Mouse (Mus musculus) embryonic facial prominence, embryonic 10.5 days (tissue): ENCODE results near the gene Tmem50a. TPM values are rescaled to one million over a fixed set of nuclear protein-coding genes. Genes with fewer than 3 reads are reported as not detected.

Experiments
- DNase-seq: peaks from one replicate; pipeline ENCODE4 v3.0.0-alpha.2; 2017; ENCODE audit warnings: low spot score
- H3K27ac ChIP-seq: fragments of 300-500 bp; sonication (generic); replicated peaks from 2 replicates; pipeline ENCODE4 v1.5.1; 2016; ENCODE audit warnings: mild to moderate bottlenecking
- H3K27me3 ChIP-seq: fragments of 300-500 bp; sonication (generic); replicated peaks from 2 replicates; pipeline ENCODE4 v1.6.1; 2016; ENCODE audit warnings: low read depth, mild to moderate bottlenecking; ENCODE audit not compliant: poor library complexity, severe bottlenecking
- H3K36me3 ChIP-seq: fragments of 300-500 bp; sonication (generic); replicated peaks from 2 replicates; pipeline ENCODE4 v1.6.1; 2016; ENCODE audit warnings: mild to moderate bottlenecking, moderate library complexity
- H3K4me1 ChIP-seq: fragments of 300-500 bp; sonication (generic); 2 replicates; pipeline ENCODE4 v1.6.1; 2016
- H3K4me3 ChIP-seq: fragments of 300-500 bp; sonication (generic); 2 replicates; pipeline ENCODE4 v1.5.1; 2016; ENCODE audit warnings: mild to moderate bottlenecking, moderate library complexity
- H3K9me3 ChIP-seq: fragments of 300-500 bp; sonication (generic); 2 replicates; pipeline ENCODE4 v1.6.1; 2016; ENCODE audit warnings: mild to moderate bottlenecking
- WGBS: fragments of 180-500 bp; shearing (Covaris S2); methylation state at CpG from one replicate; pipeline ENCODE4 v1.1.7; 2016; 5-methylcytosine and 5-hydroxymethylcytosine counted together
- polyA plus RNA-seq: library from polyadenylated mRNA; unstranded; fragments of >200 nt; fragmentation: Nextera tagmentation; extraction: Ambion mirVana; gene quantifications from 2 replicates; pipeline ENCODE4 v1.2.1, GENCODE M21; 2016

Tmem50a gene
- polyA plus RNA-seq, 1 experiment from 2014 or later = 133 TPM

DNA sequence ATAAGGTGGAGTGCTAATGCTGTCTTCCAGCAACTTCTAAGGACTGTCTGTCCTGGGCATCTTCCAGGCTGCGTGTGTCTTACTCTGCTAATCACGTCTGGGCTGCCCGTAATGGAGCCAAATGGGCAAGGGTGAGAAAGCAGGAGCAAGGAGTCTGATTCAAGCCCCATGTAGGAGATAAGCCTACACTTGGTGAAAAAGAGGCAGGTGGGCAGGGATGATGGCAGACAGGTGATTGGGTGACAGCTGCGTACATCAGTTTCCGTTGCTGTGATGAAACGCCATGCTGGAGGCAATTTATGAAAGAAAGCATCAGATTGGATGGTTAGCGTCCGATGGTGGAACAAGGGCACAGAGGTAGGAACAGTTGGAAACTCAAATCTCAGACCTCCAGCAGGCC, 47.6 kb downstream of the Tmem50a start:
- Histone ChIP-seq H3K36me3 (no peaks in the 10 kb centered on the region), H3K4me3 (no peak overlapping the region), H3K27me3 (peaks cover 41% of the 10 kb centered on the region), H3K4me1 (peaks cover 35% of the 10 kb centered on the region), H3K27ac (no peak overlapping the region), H3K9me3 (no peaks in the 10 kb centered on the region)
- no peak for DNase-seq
- 95% methylated on average over 8 of the region's 8 CpGs for WGBS

DNA sequence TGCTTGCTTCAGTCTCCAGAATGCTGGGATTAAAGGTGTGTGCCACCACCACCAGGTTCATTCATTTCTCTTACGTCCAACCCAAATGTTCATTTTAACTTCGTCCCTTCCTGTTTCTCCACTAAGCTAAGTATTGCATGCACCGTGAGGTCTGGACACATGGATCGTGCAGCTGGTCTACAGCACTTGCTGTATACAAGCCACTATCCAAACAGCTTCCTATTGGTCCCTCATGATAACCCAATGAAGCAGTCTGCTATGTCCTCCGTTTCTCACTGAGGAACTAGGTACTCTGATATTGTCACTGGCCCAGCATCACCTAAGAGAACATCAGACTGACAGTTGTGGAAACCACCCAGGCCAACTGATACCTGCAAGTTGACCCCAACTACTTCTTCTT, 49.0 kb downstream of the Tmem50a start:
- 90% methylated on average over 5 of the region's 5 CpGs for WGBS
- H3K4me3 ChIP-seq = no peak overlapping the region
- H3K27me3 ChIP-seq = peaks cover 38% of the 10 kb centered on the region
- peaks cover 27% of the 10 kb centered on the region for H3K4me1 ChIP-seq
- no peak overlapping the region for H3K27ac ChIP-seq
- H3K9me3 ChIP-seq = no peaks in the 10 kb centered on the region
- no peaks in the 10 kb centered on the region for H3K36me3 ChIP-seq
- DNase-seq = no peak

DNA sequence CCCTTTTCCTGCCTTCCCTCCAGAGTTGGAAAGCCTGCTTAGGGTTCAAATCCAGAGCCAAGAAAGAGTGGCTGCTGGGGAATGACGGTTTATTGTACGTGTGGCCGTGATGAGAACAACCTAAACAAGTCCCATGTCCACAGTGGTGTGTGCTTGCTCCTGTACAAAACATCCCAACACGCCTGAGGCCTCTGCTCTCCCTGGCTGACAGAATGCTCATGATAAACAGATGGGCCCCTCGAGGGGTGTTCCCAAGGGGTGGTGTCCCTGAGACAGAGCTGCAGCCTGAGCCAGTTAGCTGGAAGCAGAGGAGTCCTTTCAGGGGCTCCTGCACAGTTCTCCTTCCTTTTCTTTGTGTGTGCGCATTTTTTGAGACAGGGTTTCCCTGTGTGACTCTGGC, 49.5 kb downstream of the Tmem50a start:
- DNase-seq = no peak
- peaks cover 33% of the 10 kb centered on the region for H3K27me3 ChIP-seq

DNA sequence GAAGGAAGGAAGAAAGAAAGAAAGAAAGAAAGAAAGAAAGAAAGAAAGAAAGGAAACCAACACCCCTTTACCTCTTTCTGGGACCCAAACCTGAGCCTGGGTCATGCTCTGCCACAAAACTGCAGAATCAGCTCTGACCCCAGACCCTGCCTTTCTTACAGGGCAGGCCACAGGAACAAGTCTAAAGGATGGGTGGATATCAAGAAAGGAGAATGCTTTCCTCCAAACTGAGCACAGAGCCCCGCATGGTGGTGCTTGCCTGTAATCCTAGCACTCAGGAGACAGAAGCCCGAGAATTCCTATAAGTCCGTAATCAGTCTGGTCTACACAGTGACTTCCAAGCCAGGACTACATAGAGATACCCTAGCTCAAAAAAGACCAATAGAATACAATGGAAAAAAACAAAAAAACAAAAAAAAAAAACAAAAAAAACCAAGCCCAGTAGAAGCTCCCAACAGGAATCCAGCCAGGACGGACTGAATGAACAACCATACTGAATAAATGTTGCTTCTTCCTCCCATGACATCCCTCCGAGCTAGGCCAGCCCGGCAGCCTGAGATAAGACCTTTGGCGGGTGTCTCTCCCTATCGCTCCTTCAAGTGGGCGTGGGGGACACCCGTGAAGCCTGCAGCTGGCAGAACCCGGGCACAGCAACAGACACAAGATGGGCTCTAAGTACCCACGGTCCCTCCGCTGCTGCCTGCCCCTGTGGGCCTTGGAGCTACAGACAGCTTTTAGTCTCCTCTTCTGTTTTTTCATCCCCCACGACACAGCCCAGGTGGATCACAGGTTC, 50.7 kb downstream of the Tmem50a start, which contains the start of gene Rhd:
Gene Rhd (plus strand): TSS at position 600 of the 793 bp plus-strand sequence.
- H3K36me3 ChIP-seq = no peaks in the 10 kb centered on the region
- H3K27me3 ChIP-seq = peaks cover 21% of the 10 kb centered on the region
- H3K9me3 ChIP-seq = no peaks in the 10 kb centered on the region
- WGBS = 66% methylated on average over 14 of the region's 14 CpGs
- no peak for DNase-seq
- peaks cover 15% of the 10 kb centered on the region for H3K4me1 ChIP-seq
- H3K4me3 ChIP-seq = peak within 1 kb of the TSS; percentile 30; the same call in 1 of the 2 replicates
- no peak within 1 kb of the TSS for H3K27ac ChIP-seq

More for the DNA sequence above, 49.5 kb downstream of the Tmem50a start:
- no peaks in the 10 kb centered on the region for H3K9me3 ChIP-seq
- no peak overlapping the region for H3K4me3 ChIP-seq
- no peak overlapping the region for H3K27ac ChIP-seq
- 74% methylated on average over 6 of the region's 6 CpGs for WGBS
- no peaks in the 10 kb centered on the region for H3K36me3 ChIP-seq
- H3K4me1 ChIP-seq = peaks cover 24% of the 10 kb centered on the region

DNA sequence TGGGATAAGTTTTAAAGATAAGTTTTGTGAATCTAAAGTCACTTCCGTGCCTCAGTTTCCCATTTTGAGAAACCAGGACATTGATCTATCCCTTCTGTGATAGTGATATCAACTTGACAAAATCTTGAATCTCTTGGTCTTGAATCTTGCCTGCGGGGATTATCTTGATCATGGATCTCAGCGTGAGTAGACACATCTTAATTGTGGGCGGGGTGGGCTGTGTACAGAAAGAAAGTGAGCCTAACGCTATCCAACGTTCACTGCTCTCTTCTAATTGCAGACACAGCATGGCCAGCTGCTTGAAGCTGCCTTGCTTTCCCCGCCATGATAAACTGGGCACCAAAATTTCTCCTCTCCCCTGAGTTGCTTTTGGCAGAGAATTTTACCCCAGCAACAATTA, 51.8 kb downstream of the Tmem50a start:
- Histone ChIP-seq H3K27ac (no peak overlapping the region), H3K27me3 (peaks cover 10% of the 10 kb centered on the region), H3K9me3 (no peaks in the 10 kb centered on the region), H3K36me3 (no peaks in the 10 kb centered on the region), H3K4me1 (peaks cover 5% of the 10 kb centered on the region; the same call in 1 of the 2 replicates), H3K4me3 (no peak overlapping the region)
- no peak for DNase-seq
- 87% methylated on average over 7 of the region's 7 CpGs for WGBS

DNA sequence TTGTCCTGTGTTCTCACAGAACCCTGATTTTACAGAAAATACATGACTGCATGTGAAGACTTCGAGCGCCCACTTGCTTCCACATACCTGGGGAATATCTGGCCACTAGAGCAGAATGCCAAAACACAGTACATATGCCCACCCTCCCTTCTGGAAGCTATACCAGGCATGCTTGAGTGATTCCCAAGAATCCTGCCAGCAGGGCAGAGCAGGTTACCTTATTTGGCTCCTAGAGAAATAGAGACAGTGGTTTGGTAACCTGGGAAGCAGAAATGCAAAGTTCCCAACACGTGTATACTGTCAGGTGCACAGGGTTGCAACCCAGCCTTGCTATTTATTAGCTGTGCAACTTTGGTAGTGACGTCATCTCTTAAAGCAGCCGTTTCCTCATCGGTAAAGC, 52.9 kb downstream of the Tmem50a start:
- H3K27ac ChIP-seq = no peak overlapping the region
- H3K4me1 ChIP-seq = peaks cover 5% of the 10 kb centered on the region
- no peak for DNase-seq
- H3K27me3 ChIP-seq = peaks cover 3% of the 10 kb centered on the region; the same call in 1 of the 2 replicates
- 84% methylated on average over 6 of the region's 6 CpGs for WGBS
- H3K36me3 ChIP-seq = no peaks in the 10 kb centered on the region
- H3K9me3 ChIP-seq = no peaks in the 10 kb centered on the region
- no peak overlapping the region for H3K4me3 ChIP-seq

DNA sequence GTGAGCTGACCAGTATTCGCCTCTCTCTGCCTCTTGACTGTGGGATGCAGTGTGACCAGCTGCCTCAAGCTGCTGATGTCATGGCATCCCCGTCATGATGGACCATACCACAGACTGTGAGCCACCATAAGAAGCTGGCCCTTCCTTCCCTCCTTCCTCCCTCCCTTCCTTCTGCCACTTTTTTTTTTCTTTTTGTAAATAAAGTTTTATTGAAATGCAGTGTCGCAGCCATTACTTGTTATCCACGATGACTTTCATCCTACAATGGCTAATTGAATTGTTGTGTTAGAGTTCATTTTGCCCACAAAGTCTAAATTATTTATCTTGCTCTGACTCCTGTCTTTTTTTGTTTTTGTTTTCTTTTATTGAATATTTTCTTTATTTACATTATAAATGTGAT, 56.3 kb downstream of the Tmem50a start:
- Histone ChIP-seq H3K27ac (no peak overlapping the region), H3K36me3 (no peaks in the 10 kb centered on the region), H3K4me1 (peaks cover 32% of the 10 kb centered on the region), H3K4me3 (no peak overlapping the region), H3K9me3 (no peaks in the 10 kb centered on the region), H3K27me3 (peaks cover 29% of the 10 kb centered on the region)
- WGBS = 86% methylated on average over 4 of the region's 4 CpGs
- DNase-seq = no peak

DNA sequence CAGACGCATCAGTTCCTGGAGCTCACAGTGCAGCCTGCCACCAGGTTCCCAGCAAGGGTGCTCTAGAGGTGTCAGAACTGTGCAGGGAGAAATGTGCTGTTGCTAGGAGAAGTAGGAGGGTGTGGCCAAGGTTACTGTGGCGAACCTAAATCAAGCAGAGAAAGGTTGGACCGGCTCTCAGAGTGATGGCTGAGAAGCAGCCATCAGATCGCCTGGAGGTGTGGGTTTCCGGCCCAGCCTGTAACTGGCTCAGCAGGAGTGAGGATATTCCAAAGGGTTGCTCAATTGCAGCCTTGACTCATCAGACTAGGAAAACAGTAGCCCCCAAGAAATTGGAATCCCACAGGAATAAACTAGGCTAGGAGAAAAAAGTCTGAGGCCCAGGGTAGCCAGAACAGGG, 58.3 kb downstream of the Tmem50a start:
- no peaks in the 10 kb centered on the region for H3K36me3 ChIP-seq
- H3K27ac ChIP-seq = peak overlapping the region; percentile 60; the same call in 1 of the 2 replicates

DNA sequence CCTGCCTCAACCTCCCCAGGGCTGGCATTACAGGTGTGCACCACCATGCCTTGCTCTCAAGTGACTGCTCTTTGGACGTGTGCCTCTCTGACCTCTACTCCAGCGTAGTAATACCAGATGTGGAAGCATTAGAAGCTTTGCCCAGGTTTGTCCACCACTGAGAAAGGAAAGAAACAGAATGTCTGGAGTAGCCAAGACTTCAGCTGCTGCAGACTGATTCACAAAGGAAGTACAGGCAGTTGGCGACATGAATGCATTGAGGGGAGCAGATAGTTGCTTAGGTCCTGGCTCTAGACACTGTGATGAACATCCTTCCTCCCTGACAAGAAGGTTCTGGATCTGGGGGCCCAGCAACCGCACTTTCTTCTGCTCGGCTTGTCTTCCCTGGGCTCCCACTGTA, 58.8 kb downstream of the Tmem50a start:
- DNase-seq = no peak
- no peaks in the 10 kb centered on the region for H3K9me3 ChIP-seq
- 58% methylated on average over 5 of the region's 5 CpGs for WGBS
- H3K4me1 ChIP-seq = peaks cover 43% of the 10 kb centered on the region
- H3K4me3 ChIP-seq = no peak overlapping the region
- peaks cover 29% of the 10 kb centered on the region for H3K27me3 ChIP-seq
- no peaks in the 10 kb centered on the region for H3K36me3 ChIP-seq
- H3K27ac ChIP-seq = peak overlapping the region; percentile 60; the same call in 1 of the 2 replicates

More for the DNA sequence above, 58.3 kb downstream of the Tmem50a start:
- 21% methylated on average over 5 of the region's 5 CpGs for WGBS
- H3K9me3 ChIP-seq = no peaks in the 10 kb centered on the region
- no peak for DNase-seq
- no peak overlapping the region for H3K4me3 ChIP-seq
- H3K27me3 ChIP-seq = peaks cover 29% of the 10 kb centered on the region
- H3K4me1 ChIP-seq = peaks cover 39% of the 10 kb centered on the region

DNA sequence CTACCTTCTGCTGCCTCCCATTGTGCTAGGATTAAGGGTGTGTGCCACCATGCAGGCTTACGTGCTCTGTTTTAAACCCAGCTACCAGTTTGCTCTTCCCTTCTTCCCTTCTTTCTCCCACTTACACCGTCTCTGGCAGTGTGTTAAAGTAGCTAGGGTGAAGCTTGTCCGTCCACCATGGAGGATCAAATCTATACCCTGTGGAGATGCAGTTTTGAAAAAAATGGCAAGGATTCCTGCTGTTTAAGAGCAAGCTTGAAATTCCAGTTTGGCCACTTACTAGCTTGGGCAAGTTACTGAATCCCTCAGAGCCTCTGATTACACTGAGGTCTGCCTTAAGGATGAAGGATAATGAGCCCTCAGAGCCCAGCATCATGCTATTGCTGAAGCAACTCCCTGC, 59.5 kb downstream of the Tmem50a start:
- peaks cover 29% of the 10 kb centered on the region for H3K27me3 ChIP-seq
- no peak for DNase-seq
- 42% methylated on average over 3 of the region's 3 CpGs for WGBS

DNA sequence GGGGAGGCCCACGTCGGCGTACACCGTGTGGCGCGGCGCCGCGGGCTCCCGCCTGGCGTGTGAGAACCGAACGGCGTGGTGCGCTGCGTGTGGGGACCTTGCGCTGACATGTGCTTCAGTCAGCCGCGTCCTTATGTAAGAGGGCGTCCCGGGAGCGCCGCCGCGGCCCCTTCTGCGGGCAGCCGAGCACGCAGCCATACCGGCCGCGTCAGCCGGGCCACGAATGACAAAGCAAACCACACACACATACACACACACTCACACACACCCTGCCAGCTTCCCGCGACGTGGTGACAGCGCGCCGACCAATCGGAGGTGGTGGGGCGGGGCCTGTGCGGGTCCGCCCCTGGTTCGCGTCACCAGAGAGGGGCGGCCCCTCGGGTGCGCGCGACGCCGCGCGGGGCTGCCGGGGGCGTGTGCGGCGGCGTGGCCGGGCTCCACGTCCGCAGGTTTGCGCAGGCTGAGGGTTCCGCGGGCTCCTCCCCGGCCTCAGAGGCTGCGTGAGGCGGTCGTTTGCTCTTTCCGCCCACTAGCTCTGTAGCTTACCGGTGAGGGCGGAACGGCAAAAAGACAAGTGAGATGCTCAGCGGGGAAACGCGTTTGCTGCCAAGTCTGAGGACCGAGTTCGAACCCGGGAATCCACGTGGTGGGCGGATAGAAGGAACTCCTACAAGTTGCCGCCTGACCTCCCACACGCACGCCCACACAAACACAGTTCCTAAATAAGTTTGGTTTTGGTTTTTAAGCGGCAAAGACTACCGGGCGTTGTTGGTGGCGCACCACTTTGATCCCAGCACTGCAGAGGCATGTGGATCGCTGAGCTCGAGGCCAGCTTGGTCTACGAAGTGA, 61.0 kb downstream of the Tmem50a start:
- peak; percentile 95 for DNase-seq
- Histone ChIP-seq H3K4me1 (peaks cover 45% of the 10 kb centered on the region), H3K9me3 (no peaks in the 10 kb centered on the region), H3K27me3 (peaks cover 29% of the 10 kb centered on the region), H3K4me3 (peak overlapping the region; percentile 99), H3K36me3 (no peaks in the 10 kb centered on the region; the same call in 1 of the 2 replicates), H3K27ac (peak overlapping the region; percentile 98)
- WGBS = 2% methylated on average over 91 of the region's 91 CpGs

More for the DNA sequence above, 59.5 kb downstream of the Tmem50a start:
- H3K4me1 ChIP-seq = peaks cover 50% of the 10 kb centered on the region
- H3K27ac ChIP-seq = peak overlapping the region; percentile 60
- H3K9me3 ChIP-seq = no peaks in the 10 kb centered on the region
- no peaks in the 10 kb centered on the region for H3K36me3 ChIP-seq
- no peak overlapping the region for H3K4me3 ChIP-seq

DNA sequence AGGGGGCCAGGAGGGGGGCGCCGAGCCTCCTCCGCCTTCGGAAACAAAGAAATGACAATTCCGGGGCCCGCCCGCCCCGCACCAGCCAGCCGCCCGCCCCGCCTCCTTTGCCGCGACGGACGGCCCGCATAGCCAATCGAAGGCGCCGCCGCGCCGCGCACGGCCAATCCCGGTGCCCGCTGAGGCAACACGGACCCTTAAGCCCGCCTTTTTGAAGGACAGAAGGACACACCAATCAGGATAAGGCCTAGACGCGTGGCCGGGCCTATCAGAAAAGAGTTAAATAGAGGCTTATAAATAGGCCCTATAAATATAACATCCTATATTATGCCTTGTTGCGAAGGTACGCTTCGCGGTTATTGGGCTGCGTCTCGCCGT, 61.6 kb downstream of the Tmem50a start, which contains the start of gene Maco1:
Gene Maco1 (minus strand): TSS at position 87 of the 378 bp plus-strand sequence.
- H3K9me3 ChIP-seq = no peaks in the 10 kb centered on the region
- peak; percentile 99 for DNase-seq
- under 1% methylated on average over 38 of the region's 38 CpGs for WGBS
- peak within 1 kb of the TSS; percentile 99 for H3K4me3 ChIP-seq
- H3K27me3 ChIP-seq = peaks cover 29% of the 10 kb centered on the region
- H3K36me3 ChIP-seq = no peaks in the 10 kb centered on the region; the same call in 1 of the 2 replicates
- peak within 1 kb of the TSS; percentile 98 for H3K27ac ChIP-seq
- peaks cover 45% of the 10 kb centered on the region for H3K4me1 ChIP-seq
